Mouse (Mus musculus): ENCODE data around the gene Ankrd11.

- TF ChIP-seq EP300 (IDR thresholded peaks at IDR 0.05; ENCODE audit: low read depth) (no peak), CTCF (IDR thresholded peaks at IDR 0.05; ENCODE audit: low read depth) (no peak)
These were observed 72.0 kb downstream of the Ankrd11 start for GRCm38 (mm10) chr8:122969964-122970620.
